Mouse (Mus musculus) G1E (cell line): ENCODE data around the gene Smim23.

ENCODE experiments used
- CTCF ChIP-seq: IDR thresholded peaks from 2 replicates; pipeline ENCODE4 v1.5.1; 2012; ENCODE audit warnings: low read depth, low read length, inconsistent platforms, mixed read lengths
- GATA1 ChIP-seq: IDR thresholded peaks from 2 replicates; pipeline ENCODE4 v1.6.1; 2012; ENCODE audit warnings: borderline replicate concordance, low read length, inconsistent platforms, mixed read lengths

- TF ChIP-seq CTCF (no peak), GATA1 (no peak)
These were observed 43.5 kb downstream of the Smim23 start for GRCm38 (mm10) chr11:32780747-32781536.
